Mouse (Mus musculus) embryonic facial prominence, embryonic 12.5 days (tissue): ENCODE measurements at regions not wholly inside any gene's neighbourhood (a gene's known extent, or its start where the extent isn't known, plus 50 kb on each side); places are given as distances from the start of the nearest gene placed in this dataset.

Source experiments
- ATAC-seq: fragments of 200-750 bp; cut with Nextera tagmentation; 2 replicates; pipeline ENCODE4 v1.8.0; 2017; ENCODE audit not compliant: insufficient number of reproducible peaks, insufficient read depth, low FRiP score, low TSS enrichment
- H3K27ac ChIP-seq: fragments of 300-500 bp; sonication (generic); 2 replicates; pipeline ENCODE4 v1.5.1; 2016; ENCODE audit warnings: mild to moderate bottlenecking
- H3K27me3 ChIP-seq: fragments of 300-500 bp; sonication (generic); 2 replicates; pipeline ENCODE4 v1.6.1; 2016; ENCODE audit warnings: mild to moderate bottlenecking, moderate library complexity
- H3K36me3 ChIP-seq: fragments of 300-500 bp; sonication (generic); 2 replicates; pipeline ENCODE4 v1.6.1; 2016; ENCODE audit warnings: mild to moderate bottlenecking
- H3K4me1 ChIP-seq: fragments of 300-500 bp; sonication (generic); 2 replicates; pipeline ENCODE4 v1.6.1; 2016
- H3K4me2 ChIP-seq: fragments of 300-500 bp; sonication (generic); replicated peaks from 2 replicates; pipeline ENCODE4 v1.6.1; 2016; ENCODE audit warnings: mild to moderate bottlenecking, moderate library complexity
- H3K4me3 ChIP-seq: fragments of 300-500 bp; sonication (generic); 2 replicates; pipeline ENCODE4 v1.5.1; 2016; ENCODE audit warnings: mild to moderate bottlenecking
- H3K9ac ChIP-seq: fragments of 300-500 bp; sonication (generic); 2 replicates; pipeline ENCODE4 v1.6.1; 2016; ENCODE audit warnings: mild to moderate bottlenecking, moderate library complexity
- H3K9me3 ChIP-seq: fragments of 300-500 bp; sonication (generic); 2 replicates; pipeline ENCODE4 v1.6.1; 2016; ENCODE audit warnings: mild to moderate bottlenecking, moderate library complexity
- WGBS: fragments of 180-500 bp; shearing (Covaris S2); methylation state at CpG from one replicate; pipeline ENCODE4 v1.1.7; 2016; 5-methylcytosine and 5-hydroxymethylcytosine counted together

- Histone ChIP-seq H3K4me1 (no peaks in the 10 kb centered on the region), H3K27me3 (no peaks in the 10 kb centered on the region)
- WGBS: 78% methylated on average over 4 of the region's 4 CpGs
Observed at GRCm38 (mm10) chr10:87432306-87432705, 61.2 kb downstream of the Ascl1 start.

GRCm38 (mm10) chr10:87419940-87420385 lies 73.5 kb downstream of the Ascl1 start:
- 0 out of 2 replicates have a peak overlapping the region, but pooled peaks have one; percentile 9 for H3K4me2 ChIP-seq
- ATAC-seq: no peak
- WGBS: 9% methylated on average over 6 of the region's 6 CpGs

More at GRCm38 (mm10) chr10:87432306-87432705, 61.2 kb downstream of the Ascl1 start:
- Histone ChIP-seq H3K9ac (no peak overlapping the region), H3K4me2 (no peak overlapping the region), H3K36me3 (no peaks in the 10 kb centered on the region), H3K4me3 (no peak overlapping the region), H3K9me3 (no peaks in the 10 kb centered on the region), H3K27ac (no peak overlapping the region)
- ATAC-seq: no peak

GRCm38 (mm10) chr10:87419245-87419939 lies 74.1 kb downstream of the Ascl1 start:
- ATAC-seq: no peak
- Histone ChIP-seq H3K9ac (no peak overlapping the region), H3K4me3 (no peak overlapping the region), H3K27me3 (no peaks in the 10 kb centered on the region), H3K27ac (no peak overlapping the region), H3K36me3 (no peaks in the 10 kb centered on the region), H3K4me2 (0 out of 2 replicates have a peak overlapping the region, but pooled peaks have one; percentile 9), H3K9me3 (no peaks in the 10 kb centered on the region), H3K4me1 (0 out of 2 replicates have a peak, but pooled peaks cover 2% of the 10 kb centered on the region)
- WGBS: 28% methylated on average over 7 of the region's 7 CpGs

More at GRCm38 (mm10) chr10:87419940-87420385, 73.5 kb downstream of the Ascl1 start:
- Histone ChIP-seq H3K27ac (no peak overlapping the region), H3K9me3 (no peaks in the 10 kb centered on the region), H3K4me1 (0 out of 2 replicates have a peak, but pooled peaks cover 2% of the 10 kb centered on the region), H3K36me3 (no peaks in the 10 kb centered on the region), H3K4me3 (no peak overlapping the region), H3K27me3 (no peaks in the 10 kb centered on the region), H3K9ac (no peak overlapping the region)

GRCm38 (mm10) chr10:87394296-87394921 lies 99.1 kb downstream of the Ascl1 start:
- no peaks in the 10 kb centered on the region for H3K36me3 ChIP-seq
- 61% methylated on average over 15 of the region's 15 CpGs for WGBS
- no peak overlapping the region for H3K4me3 ChIP-seq
- H3K27me3 ChIP-seq: no peaks in the 10 kb centered on the region
- no peak overlapping the region for H3K27ac ChIP-seq
- H3K4me1 ChIP-seq: no peaks in the 10 kb centered on the region
- no peak overlapping the region for H3K9ac ChIP-seq
- no peak for ATAC-seq
- no peak overlapping the region for H3K4me2 ChIP-seq
- no peaks in the 10 kb centered on the region for H3K9me3 ChIP-seq

GRCm38 (mm10) chr10:87389148-87389547 lies 104.3 kb downstream of the Ascl1 start:
- Histone ChIP-seq H3K9me3 (no peaks in the 10 kb centered on the region), H3K4me2 (no peak overlapping the region), H3K4me1 (no peaks in the 10 kb centered on the region), H3K9ac (no peak overlapping the region), H3K4me3 (no peak overlapping the region), H3K27ac (no peak overlapping the region), H3K27me3 (no peaks in the 10 kb centered on the region), H3K36me3 (no peaks in the 10 kb centered on the region)
- WGBS: 71% methylated on average over 2 of the region's 2 CpGs
- ATAC-seq: no peak

GRCm38 (mm10) chr10:87385276-87385675 lies 108.2 kb downstream of the Ascl1 start:
- H3K4me3 ChIP-seq: no peak overlapping the region
- no peaks in the 10 kb centered on the region for H3K27me3 ChIP-seq
- H3K9me3 ChIP-seq: no peaks in the 10 kb centered on the region
- no peaks in the 10 kb centered on the region for H3K36me3 ChIP-seq
- no peaks in the 10 kb centered on the region for H3K4me1 ChIP-seq
- no peak overlapping the region for H3K27ac ChIP-seq
- H3K4me2 ChIP-seq: no peak overlapping the region
- no peak overlapping the region for H3K9ac ChIP-seq
- 90% methylated on average over 4 of the region's 4 CpGs for WGBS
- ATAC-seq: no peak

GRCm38 (mm10) chr10:87384606-87385206 lies 108.8 kb downstream of the Ascl1 start:
- no peaks in the 10 kb centered on the region for H3K27me3 ChIP-seq
- WGBS: 78% methylated on average over 9 of the region's 9 CpGs
- ATAC-seq: 0 out of 2 replicates have a peak, but pooled peaks have one; percentile 52
- H3K9ac ChIP-seq: no peak overlapping the region
- no peak overlapping the region for H3K4me3 ChIP-seq
- H3K9me3 ChIP-seq: no peaks in the 10 kb centered on the region
- H3K4me1 ChIP-seq: no peaks in the 10 kb centered on the region
- H3K27ac ChIP-seq: no peak overlapping the region
- H3K4me2 ChIP-seq: no peak overlapping the region
- no peaks in the 10 kb centered on the region for H3K36me3 ChIP-seq

- WGBS: 66% methylated on average over 19 of the region's 19 CpGs
- no peak overlapping the region for H3K4me2 ChIP-seq
- no peaks in the 10 kb centered on the region for H3K27me3 ChIP-seq
- H3K27ac ChIP-seq: no peak overlapping the region
- no peak overlapping the region for H3K9ac ChIP-seq
- no peaks in the 10 kb centered on the region for H3K9me3 ChIP-seq
- H3K4me1 ChIP-seq: no peaks in the 10 kb centered on the region
- no peak for ATAC-seq
- H3K4me3 ChIP-seq: no peak overlapping the region
- no peaks in the 10 kb centered on the region for H3K36me3 ChIP-seq
Observed at GRCm38 (mm10) chr10:87351400-87352172, 141.9 kb downstream of the Ascl1 start.

- Histone ChIP-seq H3K4me2 (no peak overlapping the region), H3K36me3 (no peaks in the 10 kb centered on the region), H3K27me3 (no peaks in the 10 kb centered on the region), H3K4me3 (no peak overlapping the region), H3K9me3 (no peaks in the 10 kb centered on the region), H3K4me1 (no peaks in the 10 kb centered on the region), H3K9ac (no peak overlapping the region), H3K27ac (no peak overlapping the region)
- 73% methylated on average over 8 of the region's 8 CpGs for WGBS
- no peak for ATAC-seq
Observed at GRCm38 (mm10) chr10:87351079-87351399, 142.4 kb downstream of the Ascl1 start.

DNA sequence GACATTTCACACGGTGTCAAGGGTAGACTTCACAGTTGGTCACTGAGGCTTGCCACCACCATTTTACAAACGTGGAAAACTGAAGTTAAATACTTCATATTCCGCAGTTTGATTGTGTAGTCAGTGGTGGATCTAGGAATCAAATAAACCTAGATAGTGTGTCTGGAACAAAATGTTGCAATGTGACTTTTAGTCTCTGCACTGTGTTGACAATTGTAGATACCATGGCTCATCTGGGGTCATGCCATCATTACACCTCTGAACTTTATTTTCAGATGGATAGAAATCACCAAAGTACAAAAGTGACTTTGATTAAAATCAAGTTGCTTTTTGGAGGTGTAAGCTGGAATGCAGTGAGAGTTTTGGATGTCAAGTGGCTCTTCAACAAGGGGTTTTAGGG lies 158.3 kb downstream of the Ascl1 start:
- Histone ChIP-seq H3K4me2 (no peak overlapping the region), H3K4me3 (no peak overlapping the region), H3K27me3 (no peaks in the 10 kb centered on the region), H3K9me3 (no peaks in the 10 kb centered on the region), H3K9ac (no peak overlapping the region), H3K27ac (no peak overlapping the region), H3K4me1 (no peaks in the 10 kb centered on the region), H3K36me3 (no peaks in the 10 kb centered on the region)
- WGBS: 91% methylated on average over 3 of the region's 3 CpGs
- ATAC-seq: no peak

DNA sequence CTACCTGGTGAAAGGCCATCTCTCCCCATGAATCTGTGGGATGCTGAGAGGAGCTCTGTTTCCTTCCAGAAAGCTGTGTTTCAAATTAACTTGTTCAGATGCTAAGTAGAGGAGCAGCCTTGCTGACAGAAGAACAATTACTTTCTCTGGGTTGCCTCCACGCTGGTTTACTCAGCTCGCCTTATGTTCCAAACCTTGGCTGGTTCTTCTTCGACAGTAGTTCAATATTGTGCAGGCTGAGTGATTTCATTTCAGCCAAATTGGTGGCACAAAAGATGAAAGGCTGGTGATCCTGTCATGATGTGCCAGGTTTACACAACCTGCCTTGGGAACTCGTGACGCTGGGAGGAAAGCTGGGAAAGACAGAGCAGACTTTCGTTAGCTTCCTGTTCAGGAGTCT lies 160.1 kb downstream of the Ascl1 start:
- H3K9ac ChIP-seq: no peak overlapping the region
- ATAC-seq: no peak
- no peaks in the 10 kb centered on the region for H3K27me3 ChIP-seq
- 46% methylated on average over 6 of the region's 6 CpGs for WGBS
- no peak overlapping the region for H3K4me3 ChIP-seq
- H3K4me2 ChIP-seq: no peak overlapping the region
- H3K36me3 ChIP-seq: no peaks in the 10 kb centered on the region
- no peaks in the 10 kb centered on the region for H3K9me3 ChIP-seq
- H3K27ac ChIP-seq: no peak overlapping the region
- no peaks in the 10 kb centered on the region for H3K4me1 ChIP-seq
